Mouse (Mus musculus): ENCODE results near the gene Cts8. TPM values are rescaled to one million over a fixed set of nuclear protein-coding genes. Genes with fewer than 3 reads are reported as not detected.

Cts8 gene
- not detected for total RNA-seq (2021)
- long read RNA-seq, experiment 1 = 0 reads
- long read RNA-seq, experiment 2 = 0 reads

DNA sequence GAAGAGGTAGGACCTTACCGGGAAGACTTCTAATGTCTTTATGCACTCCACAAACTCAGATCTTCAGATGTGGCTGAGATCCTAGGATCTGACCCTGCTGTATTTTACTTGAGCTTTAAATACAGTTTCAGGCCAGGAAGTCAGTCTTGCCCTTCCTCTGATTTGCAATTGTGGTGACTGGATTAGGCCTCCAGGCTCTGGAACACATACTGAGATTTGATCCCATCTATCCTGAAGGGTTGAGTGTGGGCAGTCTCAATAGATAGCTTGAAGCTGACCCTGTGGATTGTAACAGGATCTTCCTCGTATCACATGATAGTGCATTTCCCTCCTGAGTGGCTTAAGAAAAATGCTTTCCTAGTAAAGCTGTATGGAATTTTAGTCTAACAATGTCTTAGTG is at the start of gene Cts8:
Gene Cts8 (minus strand): TSS at position 101 of the 400 bp plus-strand sequence.
- no peak for DNase-seq (ENCODE audit: low spot score)

DNA sequence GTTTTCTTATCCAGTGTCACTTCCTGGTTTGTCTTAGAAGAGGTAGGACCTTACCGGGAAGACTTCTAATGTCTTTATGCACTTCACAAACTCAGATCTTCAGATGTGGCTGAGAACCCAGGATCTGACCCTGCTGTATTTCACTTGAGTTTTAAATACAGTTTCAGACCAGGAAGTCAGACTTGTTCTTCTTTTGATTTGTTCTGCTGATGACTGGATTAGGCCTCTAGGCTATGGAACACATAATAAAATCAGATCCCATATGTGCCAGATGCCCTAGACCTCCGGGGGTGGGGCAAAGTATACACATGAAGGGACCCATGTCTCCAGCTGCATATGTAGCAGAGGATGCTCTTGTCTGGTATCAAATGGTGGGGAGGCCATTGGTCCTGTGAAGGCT is 33.6 kb upstream of the Cts8 start, which contains the start of gene Gm49398:
Gene Gm49398 (minus strand): TSS at position 101 of the 400 bp plus-strand sequence.
- DNase-seq (ENCODE audit: low spot score) = no peak

DNA sequence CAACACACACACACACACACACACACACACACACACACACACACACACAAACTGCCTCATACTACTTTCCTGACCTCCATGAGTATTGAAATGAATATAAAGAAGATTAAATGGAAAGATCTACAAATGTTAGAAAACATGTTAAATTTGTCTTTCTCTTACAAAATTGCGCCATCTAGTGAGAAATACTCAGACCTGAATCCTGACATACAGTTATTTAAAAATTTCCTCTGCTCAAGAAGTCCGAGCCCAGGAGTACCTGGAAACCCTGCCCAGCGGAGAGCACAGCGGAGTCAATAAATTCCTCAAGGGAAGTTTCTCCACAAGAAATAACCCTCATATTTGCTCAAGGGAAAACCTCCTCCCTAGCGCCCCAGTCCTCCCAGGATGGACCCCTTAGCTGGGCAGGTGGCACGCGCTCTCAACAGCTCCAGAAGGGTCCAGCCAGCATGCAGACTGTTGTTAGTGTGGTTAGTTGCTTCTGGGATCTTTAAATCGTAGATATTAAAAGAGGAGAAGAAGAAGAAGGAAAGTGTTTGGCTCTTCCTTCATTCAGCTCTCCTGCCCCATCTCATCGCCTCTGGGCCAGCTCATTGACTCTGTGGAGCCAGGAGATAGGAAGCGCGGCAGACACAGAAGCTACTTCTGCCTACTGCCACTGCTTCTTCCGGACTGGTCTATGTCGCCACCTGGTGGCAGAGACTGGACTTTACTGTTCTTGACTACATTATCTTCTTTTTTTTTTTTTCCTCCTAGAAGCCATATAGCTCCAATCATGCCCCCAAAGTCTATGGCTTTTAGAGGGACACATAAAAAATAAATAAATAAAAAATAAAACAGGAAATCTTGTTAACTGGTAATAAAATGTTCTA is 13.8 kb downstream of the Cts8 start:
- peak; percentile 11 for DNase-seq (ENCODE audit: low spot score)

DNA sequence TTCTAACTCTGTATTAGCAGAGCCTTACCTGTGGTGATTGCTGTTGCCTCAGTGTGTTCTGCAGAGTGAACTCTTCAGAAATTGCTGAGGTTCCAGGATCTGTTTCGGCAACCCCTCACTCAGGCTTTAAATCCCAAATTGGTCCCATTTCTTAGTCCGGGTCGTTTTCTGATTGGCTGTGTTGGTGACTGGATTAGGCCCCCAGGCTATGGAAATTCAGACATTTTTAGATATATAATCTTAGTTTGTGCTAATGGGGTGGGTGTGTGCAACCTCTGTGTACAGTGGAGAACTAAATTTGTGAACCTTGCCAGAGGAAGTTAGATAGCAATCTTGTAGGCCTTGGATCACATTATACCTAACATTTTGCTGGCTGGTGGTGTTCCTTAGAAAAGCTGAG is 51.8 kb downstream of the Cts8 start, which contains the start of gene Cts6:
Gene Cts6 (minus strand): TSS at position 101 of the 400 bp plus-strand sequence.
- DNase-seq (ENCODE audit: low spot score) = no peak

Other genes with a start within 250 kb of the Cts8 start
- not detected for gene Ctsj, start 249.4 kb downstream of the Cts8 start, total RNA-seq (2021)
- not detected for gene Ctsq, start 214.7 kb downstream of the Cts8 start, total RNA-seq (2021)
- gene Ctsr, start 91.1 kb downstream of the Cts8 start, total RNA-seq (2021) = not detected
- not detected for gene Cts6, start 51.9 kb downstream of the Cts8 start, total RNA-seq (2021)
- gene Gm49398, start 33.5 kb upstream of the Cts8 start, total RNA-seq (2021) = not detected
- not detected for gene Cts7, start 102.8 kb upstream of the Cts8 start, total RNA-seq (2021)